22 mouse cellular contexts compared by ENCODE assay signal in genomic region chr5:130197981-130198380, GRCm38 (mm10).
"Had no signal": no experiment of that assay in that cellular context is flagged by ENCODE, and none has a peak within 500 bp of the region (broad histone marks: within the 10 kb centered on the region; RNA-seq: fewer than 3 reads in every experiment).

No protein-coding gene starts in this region.

- H3K4me3 ChIP-seq: layer of hippocampus, adult 2 months; left cerebral cortex, adult 2 months; limb, embryonic 12.5 days; limb, embryonic 15.5 days; midbrain, embryonic 12.5 days; midbrain, embryonic 15.5 days; myocyte; neural tube, embryonic 13.5 days had no signal

- DNase-seq: kidney, adult 18-20 months; kidney, postnatal 10 days; layer of hippocampus, postnatal 36 days; left cerebral cortex, postnatal 4 days; liver, postnatal 0 days; lung, embryonic 14.5 days; retina, postnatal 1 day; right cerebral cortex, postnatal 25 days; thymus, adult 18-20 months; thymus, postnatal 36 days had no signal

- H3K27ac ChIP-seq: layer of hippocampus, adult 2 months; left cerebral cortex, adult 2 months; limb, embryonic 12.5 days; limb, embryonic 15.5 days; liver, embryonic 14.5 days; macrophage; midbrain, embryonic 12.5 days; midbrain, embryonic 15.5 days; neural tube, embryonic 13.5 days had no signal

- ATAC-seq: liver, postnatal 0 days; lung, postnatal 0 days; midbrain, embryonic 15.5 days had no signal

- H3K9ac ChIP-seq: limb, embryonic 12.5 days; limb, embryonic 15.5 days; liver, embryonic 14.5 days; liver, postnatal 0 days; lung, embryonic 14.5 days; midbrain, embryonic 12.5 days; midbrain, embryonic 15.5 days; neural tube, embryonic 13.5 days had no signal

- H3K27me3 ChIP-seq: limb, embryonic 12.5 days; limb, embryonic 15.5 days; midbrain, embryonic 12.5 days; midbrain, embryonic 15.5 days; neural tube, embryonic 13.5 days had no signal

- H3K9me3 ChIP-seq: limb, embryonic 12.5 days; limb, embryonic 15.5 days; midbrain, embryonic 12.5 days; midbrain, embryonic 15.5 days; neural tube, embryonic 13.5 days had no signal

- H3K4me2 ChIP-seq: limb, embryonic 12.5 days; limb, embryonic 15.5 days; liver, embryonic 11.5 days; lung, embryonic 14.5 days; midbrain, embryonic 12.5 days; midbrain, embryonic 15.5 days; neural tube, embryonic 13.5 days had no signal

- H3K4me1 ChIP-seq: limb, embryonic 12.5 days; limb, embryonic 15.5 days; midbrain, embryonic 12.5 days; midbrain, embryonic 15.5 days; neural tube, embryonic 13.5 days had no signal
